Mouse (Mus musculus) lung, embryonic 14.5 days (tissue): ENCODE data around the gene Ddx42. TPM values are rescaled to one million over a fixed set of nuclear protein-coding genes. Genes with fewer than 3 reads are reported as not detected.

Experiments used
- ATAC-seq: fragments of 200-750 bp; cut with Nextera tagmentation; 2 replicates; pipeline ENCODE4 v1.8.0; 2017; ENCODE audit warnings: mild to moderate bottlenecking, moderate TSS enrichment, moderate library complexity; ENCODE audit not compliant: insufficient read depth
- DNase-seq: peaks from one replicate; pipeline ENCODE4 v3.0.0-alpha.2; 2015
- H3K27ac ChIP-seq: fragments of 300-500 bp; sonication (generic); 2 replicates; pipeline ENCODE4 v1.5.1; 2014; ENCODE audit warnings: low read depth, mild to moderate bottlenecking, moderate library complexity
- H3K27me3 ChIP-seq: fragments of 300-500 bp; sonication (generic); 2 replicates; pipeline ENCODE4 v1.6.1; 2014; ENCODE audit warnings: low read length, control low read depth; ENCODE audit not compliant: insufficient read depth
- H3K36me3 ChIP-seq: fragments of 300-500 bp; sonication (generic); 2 replicates; pipeline ENCODE4 v1.6.1; 2014; ENCODE audit warnings: control low read depth; ENCODE audit not compliant: insufficient read depth
- H3K4me1 ChIP-seq: fragments of 300-500 bp; sonication (generic); 2 replicates; pipeline ENCODE4 v1.6.1; 2014; ENCODE audit warnings: antibody characterized with exemption, control low read depth; ENCODE audit not compliant: insufficient read depth
- H3K4me2 ChIP-seq: fragments of 300-500 bp; sonication (generic); 2 replicates; pipeline ENCODE4 v1.6.1; 2014; ENCODE audit warnings: mild to moderate bottlenecking
- H3K4me3 ChIP-seq: fragments of 300-500 bp; sonication (generic); 2 replicates; pipeline ENCODE4 v1.5.1; 2014; ENCODE audit warnings: low read depth, low read length
- H3K9ac ChIP-seq: fragments of 300-500 bp; sonication (generic); 2 replicates; pipeline ENCODE4 v1.6.1; 2014
- H3K9me3 ChIP-seq: fragments of 300-500 bp; sonication (generic); 2 replicates; pipeline ENCODE4 v1.6.1; 2016; ENCODE audit warnings: low read depth, low read length, control low read depth
- CTCF ChIP-seq: IDR thresholded peaks from 2 replicates; pipeline ENCODE4 v1.5.1; 2016; ENCODE audit warnings: antibody characterized with exemption, low read depth
- WGBS: fragments of 180-500 bp; shearing (Covaris S2); extraction: QIAGEN DNeasy Blood & Tissue Kit; methylation state at CpG from one replicate; pipeline ENCODE4 v1.1.7; 2014; 5-methylcytosine and 5-hydroxymethylcytosine counted together
- polyA plus RNA-seq: library from polyadenylated mRNA; unstranded; fragments of >200 nt; fragmentation: Nextera tagmentation; extraction: Ambion mirVana; gene quantifications from 2 replicates; pipeline ENCODE4 v1.2.1, GENCODE M21; 2014

Gene Ddx42
- polyA plus RNA-seq: 75.5 and 82.1 TPM in 2 replicates

DNA sequence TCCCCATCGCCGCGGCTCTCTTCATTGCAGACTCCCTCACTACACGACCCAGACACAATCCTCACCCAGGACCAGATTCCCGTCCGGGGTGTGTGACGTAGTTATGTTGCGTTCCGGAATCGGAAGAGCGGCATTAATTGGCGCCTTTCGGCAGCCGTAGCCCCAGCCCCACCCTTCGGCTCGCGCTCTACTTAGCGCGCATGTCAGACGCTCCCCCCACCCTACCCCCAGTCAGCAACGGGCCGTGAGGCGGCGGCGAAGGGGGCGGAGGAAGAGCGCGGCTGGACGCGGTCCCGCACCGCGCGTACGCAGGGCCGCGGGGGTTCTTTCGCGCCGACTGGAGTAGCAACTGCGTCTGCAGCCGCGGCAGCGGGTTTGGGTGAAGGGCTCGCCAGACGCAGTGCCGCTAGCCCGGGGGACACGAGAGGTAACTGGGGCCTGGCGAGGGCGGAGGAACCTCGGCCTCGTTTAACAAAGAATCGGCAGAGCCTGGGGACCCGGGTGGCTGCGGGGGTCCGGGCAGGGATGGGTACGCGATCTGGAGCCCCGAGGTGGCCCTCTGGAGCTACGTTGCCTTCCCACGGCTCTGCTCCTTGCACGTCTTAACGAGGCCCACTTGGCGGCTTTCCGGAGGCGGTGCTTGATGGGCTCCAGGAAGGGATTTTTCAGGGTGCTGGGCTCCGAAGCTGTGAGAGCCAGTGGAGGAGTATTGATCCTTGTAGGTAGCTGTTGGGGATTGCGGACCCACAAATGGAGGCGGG lies at the start of gene Ddx42:
Gene Ddx42, plus strand, starts transcription at position 197 of the 761 bp plus-strand sequence.
- H3K4me1 ChIP-seq: peaks cover 19% of the 10 kb centered on the region
- TF ChIP-seq CTCF: no peak
- H3K4me2 ChIP-seq: peak within 1 kb of the TSS; percentile 89
- H3K27ac ChIP-seq: peak within 1 kb of the TSS; percentile 98
- no peaks in the 10 kb centered on the region for H3K27me3 ChIP-seq
- H3K4me3 ChIP-seq: peak within 1 kb of the TSS; percentile 93
- H3K36me3 ChIP-seq: peaks cover 15% of the 10 kb centered on the region
- ATAC-seq (peak; percentile 94), DNase-seq (peak; percentile 99)
- H3K9ac ChIP-seq: peak within 1 kb of the TSS; percentile 95
- H3K9me3 ChIP-seq: no peaks in the 10 kb centered on the region
- under 1% methylated on average over 70 of the region's 70 CpGs for WGBS

GRCm38 (mm10) chr11:106167435-106167834 lies 49.3 kb upstream of the Ddx42 start:
- Histone ChIP-seq H3K36me3 (peaks cover 53% of the 10 kb centered on the region), H3K4me2 (no peak overlapping the region), H3K9ac (no peak overlapping the region), H3K4me1 (no peaks in the 10 kb centered on the region), H3K9me3 (no peaks in the 10 kb centered on the region), H3K4me3 (no peak overlapping the region), H3K27me3 (no peaks in the 10 kb centered on the region), H3K27ac (no peak overlapping the region)
- 77% methylated on average over 5 of the region's 5 CpGs for WGBS
- no peak for DNase-seq
- TF ChIP-seq CTCF: no peak
- ATAC-seq: no peak

DNA sequence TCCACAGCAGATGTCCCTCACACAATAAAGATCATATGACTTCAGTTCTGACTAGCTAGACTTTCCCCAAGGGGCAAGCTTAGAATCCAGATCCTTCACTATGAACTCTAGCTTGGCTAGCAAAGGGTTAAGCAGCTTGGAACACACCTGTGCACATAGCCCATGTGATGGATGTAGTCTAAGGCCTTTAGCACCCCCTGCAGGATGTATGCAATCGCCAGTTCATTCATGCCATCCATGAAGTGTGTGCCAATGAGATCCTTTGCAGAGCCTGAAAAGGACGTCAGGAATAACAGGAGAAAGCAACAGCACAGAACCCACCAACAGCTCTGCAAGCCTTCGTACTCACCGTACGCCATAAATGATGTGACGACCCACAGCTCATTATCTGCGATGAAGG lies 45.9 kb upstream of the Ddx42 start:
- no peaks in the 10 kb centered on the region for H3K4me1 ChIP-seq
- no peak overlapping the region for H3K27ac ChIP-seq
- H3K4me3 ChIP-seq: no peak overlapping the region
- TF ChIP-seq CTCF: peak; percentile 61
- DNase-seq (peak; percentile 44), ATAC-seq (no peak)
- no peaks in the 10 kb centered on the region for H3K9me3 ChIP-seq
- H3K27me3 ChIP-seq: no peaks in the 10 kb centered on the region
- H3K36me3 ChIP-seq: peaks cover 36% of the 10 kb centered on the region
- H3K9ac ChIP-seq: no peak overlapping the region
- H3K4me2 ChIP-seq: no peak overlapping the region
- 77% methylated on average over 7 of the region's 7 CpGs for WGBS

DNA sequence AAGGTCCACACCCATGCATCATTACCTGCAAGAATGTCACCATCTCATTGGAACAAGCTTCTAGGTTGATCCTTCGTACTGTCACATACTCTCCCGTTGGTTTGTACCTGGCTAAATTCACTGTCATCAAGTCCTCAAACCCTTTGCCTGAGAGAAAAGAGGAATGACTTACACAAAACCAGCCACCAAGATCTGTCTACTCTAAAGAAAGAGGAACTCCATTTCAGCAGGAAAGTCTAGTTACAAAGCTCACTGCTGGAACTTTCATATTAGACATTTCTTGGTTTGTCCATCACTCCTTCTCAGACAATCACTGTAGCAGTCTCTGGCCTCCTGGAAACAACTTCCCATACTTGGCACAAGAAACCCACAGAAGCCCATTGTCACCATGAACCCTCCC lies 43.5 kb upstream of the Ddx42 start:
- Histone ChIP-seq H3K4me1 (no peaks in the 10 kb centered on the region), H3K27me3 (no peaks in the 10 kb centered on the region), H3K4me3 (no peak overlapping the region), H3K9ac (no peak overlapping the region), H3K4me2 (no peak overlapping the region), H3K36me3 (peaks cover 18% of the 10 kb centered on the region; the same call in 1 of the 2 replicates), H3K27ac (no peak overlapping the region), H3K9me3 (no peaks in the 10 kb centered on the region)
- ATAC-seq: no peak
- DNase-seq: no peak
- WGBS: 93% methylated on average over 2 of the region's 2 CpGs
- no peak for TF ChIP-seq CTCF

GRCm38 (mm10) chr11:106174372-106174771 lies 42.4 kb upstream of the Ddx42 start:
- H3K9ac ChIP-seq: no peak overlapping the region
- no peaks in the 10 kb centered on the region for H3K27me3 ChIP-seq
- DNase-seq (no peak), ATAC-seq (no peak)
- H3K27ac ChIP-seq: no peak overlapping the region
- 78% methylated on average over 5 of the region's 5 CpGs for WGBS
- H3K4me1 ChIP-seq: no peaks in the 10 kb centered on the region
- H3K4me2 ChIP-seq: no peak overlapping the region
- TF ChIP-seq CTCF: no peak
- H3K36me3 ChIP-seq: peaks cover 16% of the 10 kb centered on the region; the same call in 1 of the 2 replicates
- H3K4me3 ChIP-seq: no peak overlapping the region
- no peaks in the 10 kb centered on the region for H3K9me3 ChIP-seq

DNA sequence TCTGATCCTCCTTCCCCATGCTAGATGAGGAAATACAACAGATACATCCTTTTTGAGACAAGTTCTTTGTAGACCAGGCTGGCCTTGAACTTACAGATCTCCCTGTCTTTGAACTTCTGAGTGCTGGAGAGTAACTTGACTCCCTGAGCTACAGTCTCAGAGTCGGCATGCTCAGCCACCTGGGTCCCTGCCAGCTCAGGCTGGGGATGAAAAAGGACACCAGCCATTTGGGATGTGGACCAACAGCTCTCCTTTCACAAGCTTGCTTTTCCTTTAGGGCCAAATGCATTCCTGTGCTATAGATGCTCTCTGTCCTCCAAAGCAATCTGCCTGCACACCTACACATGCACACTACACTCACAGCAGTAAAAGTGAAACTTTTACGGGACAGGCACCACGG lies 41.6 kb upstream of the Ddx42 start:
- ATAC-seq: no peak
- TF ChIP-seq CTCF: no peak

DNA sequence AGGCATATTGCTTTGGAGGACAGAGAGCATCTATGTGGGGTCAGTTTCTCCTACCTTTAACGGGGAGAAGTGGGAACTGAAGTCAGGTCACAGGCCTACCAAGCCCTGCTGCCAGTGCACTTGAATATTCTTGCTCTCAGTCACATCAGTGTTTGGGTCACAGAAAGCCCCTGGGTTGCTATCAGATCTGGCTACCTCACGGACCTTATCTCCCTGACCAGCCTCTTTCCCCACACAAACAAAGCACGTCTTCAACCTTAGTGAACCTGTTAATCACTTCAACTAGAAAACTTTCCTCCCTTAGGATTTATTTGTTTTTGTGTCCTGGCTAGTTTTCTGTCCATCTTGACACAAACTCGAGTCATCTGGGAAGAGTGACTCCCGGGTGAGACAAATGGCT lies 40.4 kb upstream of the Ddx42 start:
- H3K36me3 ChIP-seq: peaks cover 3% of the 10 kb centered on the region; the same call in 1 of the 2 replicates
- no peaks in the 10 kb centered on the region for H3K4me1 ChIP-seq
- no peak overlapping the region for H3K27ac ChIP-seq
- no peak for DNase-seq
- H3K9ac ChIP-seq: no peak overlapping the region
- no peak overlapping the region for H3K4me2 ChIP-seq
- no peaks in the 10 kb centered on the region for H3K9me3 ChIP-seq
- no peak for ATAC-seq
- 53% methylated on average over 5 of the region's 5 CpGs for WGBS
- H3K4me3 ChIP-seq: no peak overlapping the region
- H3K27me3 ChIP-seq: no peaks in the 10 kb centered on the region
- no peak for TF ChIP-seq CTCF

More for the DNA sequence above, 41.6 kb upstream of the Ddx42 start:
- no peaks in the 10 kb centered on the region for H3K4me1 ChIP-seq
- H3K4me2 ChIP-seq: no peak overlapping the region
- H3K36me3 ChIP-seq: peaks cover 13% of the 10 kb centered on the region; the same call in 1 of the 2 replicates
- H3K27me3 ChIP-seq: no peaks in the 10 kb centered on the region
- 46% methylated on average over 3 of the region's 3 CpGs for WGBS
- DNase-seq: no peak
- no peak overlapping the region for H3K9ac ChIP-seq
- no peaks in the 10 kb centered on the region for H3K9me3 ChIP-seq
- no peak overlapping the region for H3K4me3 ChIP-seq
- no peak overlapping the region for H3K27ac ChIP-seq
